In genomic region chr17:51262404-51262803, GRCm38 (mm10) we compare ENCODE assay signal across 17 mouse cellular contexts.
"Had no signal": no experiment of that assay in that cellular context is flagged by ENCODE, and none has a peak within 500 bp of the region (broad histone marks: within the 10 kb centered on the region; RNA-seq: fewer than 3 reads in every experiment).

No protein-coding gene starts in this region.

- H3K4me1 ChIP-seq: liver, embryonic 15.5 days; lung, embryonic 15.5 days; megakaryocyte, embryonic 14.5 days; neural tube, embryonic 12.5 days; stomach, embryonic 15.5 days had no signal

- H3K9ac ChIP-seq: liver, embryonic 15.5 days; liver, postnatal 0 days; lung, embryonic 15.5 days; midbrain, embryonic 13.5 days; neural tube, embryonic 12.5 days; stomach, embryonic 15.5 days had no signal

- H3K4me3 ChIP-seq: liver, embryonic 15.5 days; lung, embryonic 15.5 days; megakaryocyte, embryonic 14.5 days; midbrain, embryonic 13.5 days; neural tube, embryonic 12.5 days; stomach, embryonic 15.5 days had no signal

- ATAC-seq: liver, postnatal 0 days; lung, postnatal 0 days; midbrain, embryonic 13.5 days had no signal

- H3K4me2 ChIP-seq: liver, embryonic 15.5 days; lung, embryonic 15.5 days; midbrain, embryonic 13.5 days; neural tube, embryonic 12.5 days; stomach, embryonic 15.5 days had no signal

- H3K36me3 ChIP-seq: liver, embryonic 15.5 days; lung, embryonic 15.5 days; midbrain, embryonic 13.5 days; neural tube, embryonic 12.5 days; stomach, embryonic 15.5 days had no signal

- H3K9me3 ChIP-seq: liver, embryonic 15.5 days; lung, embryonic 15.5 days; neural tube, embryonic 12.5 days; stomach, embryonic 15.5 days had no signal

- H3K27me3 ChIP-seq: liver, embryonic 15.5 days; lung, embryonic 15.5 days; megakaryocyte, embryonic 14.5 days; midbrain, embryonic 13.5 days; neural tube, embryonic 12.5 days; stomach, embryonic 15.5 days had no signal

- H3K27ac ChIP-seq: liver, embryonic 15.5 days; lung, embryonic 15.5 days; macrophage; midbrain, embryonic 13.5 days; neural tube, embryonic 12.5 days; stomach, embryonic 15.5 days; stomach, postnatal 0 days had no signal

- DNase-seq: liver, postnatal 0 days; lung, adult 2 months; lung, postnatal 14 days; lung, postnatal 36 days; right cerebral cortex, postnatal 14 days; thymus, adult 2 months; thymus, postnatal 25 days; thymus, postnatal 4 days had no signal
